Mouse (Mus musculus) bone marrow macrophage, adult 2 months (primary cell): ENCODE data around the gene Ubald2.

Experiments
- CTCF ChIP-seq: IDR thresholded peaks from 2 replicates; pipeline ENCODE4 v1.5.1; 2012; ENCODE audit warnings: low read depth, mild to moderate bottlenecking, low read length, moderate library complexity
- POLR2A ChIP-seq: IDR thresholded peaks from 2 replicates; pipeline ENCODE4 v1.6.1; 2012; ENCODE audit warnings: mild to moderate bottlenecking, low read depth, low read length, borderline replicate concordance

GRCm38 (mm10) chr11:116387086-116388071, 46.5 kb upstream of the Ubald2 start:
- TF ChIP-seq CTCF (no peak), POLR2A (no peak)
